Mouse (Mus musculus) cortical plate, adult 2 months (tissue): ENCODE measurements around the gene Kctd11.

Experiments used
- CTCF ChIP-seq: fragments of 200-500 bp; IDR thresholded peaks from 2 replicates; pipeline ENCODE4 v1.5.1; 2011; ENCODE audit warnings: mild to moderate bottlenecking, control low read depth, low read length; ENCODE audit not compliant: insufficient read depth; ENCODE audit errors: extremely low read depth
- POLR2A ChIP-seq: fragments of 200-500 bp; IDR thresholded peaks from 2 replicates; pipeline ENCODE4 v1.6.1; 2011; ENCODE audit warnings: mild to moderate bottlenecking, low read length, control low read depth; ENCODE audit not compliant: insufficient read depth; ENCODE audit errors: extremely low read depth

DNA sequence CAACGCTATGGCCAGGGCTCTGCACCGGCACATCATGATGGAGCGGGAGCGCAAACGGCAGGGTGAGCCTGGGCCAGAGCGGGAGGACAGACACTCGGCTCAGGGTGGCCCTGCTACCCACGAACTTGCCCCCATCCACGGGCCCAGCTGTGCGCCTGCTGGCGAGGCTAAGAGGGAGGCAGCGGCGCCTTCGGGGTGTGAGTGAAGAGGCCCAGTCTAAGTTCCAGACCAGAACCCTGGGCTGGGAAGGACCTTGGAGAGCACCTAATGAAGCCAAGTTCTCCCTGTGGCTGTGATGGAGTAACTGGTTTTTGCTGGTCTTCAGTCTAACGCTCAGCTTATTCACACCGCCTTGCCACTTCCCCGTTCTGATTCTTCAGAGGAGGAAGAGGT is 33.2 kb upstream of the Kctd11 start:
- TF ChIP-seq CTCF (no peak), POLR2A (no peak)
